Mouse (Mus musculus): ENCODE data around the gene Nr1h2.

The Nr1h2 gene

DNA sequence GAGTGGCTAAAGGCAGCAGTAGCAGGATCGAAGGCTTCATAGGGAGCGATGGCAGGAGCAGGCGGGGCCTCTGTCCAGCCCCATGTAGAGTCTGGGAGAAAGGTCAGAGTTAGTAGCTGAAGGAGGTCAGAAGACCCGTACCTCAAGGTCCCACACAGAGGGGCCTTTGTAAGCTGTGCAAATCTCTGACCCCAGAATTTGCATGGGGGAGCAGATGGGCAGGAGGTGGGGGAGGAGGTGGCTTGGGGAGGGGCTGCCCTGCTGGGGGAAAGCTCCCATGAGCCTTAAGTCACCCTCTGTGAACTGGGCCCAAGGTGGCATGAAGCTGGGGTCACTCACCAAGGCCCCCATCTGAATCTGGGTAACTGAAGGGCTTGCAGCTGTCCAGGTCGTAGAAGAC lies 24.2 kb downstream of the Nr1h2 start:
- DNase-seq (ENCODE audit: low read depth) = no peak

DNA sequence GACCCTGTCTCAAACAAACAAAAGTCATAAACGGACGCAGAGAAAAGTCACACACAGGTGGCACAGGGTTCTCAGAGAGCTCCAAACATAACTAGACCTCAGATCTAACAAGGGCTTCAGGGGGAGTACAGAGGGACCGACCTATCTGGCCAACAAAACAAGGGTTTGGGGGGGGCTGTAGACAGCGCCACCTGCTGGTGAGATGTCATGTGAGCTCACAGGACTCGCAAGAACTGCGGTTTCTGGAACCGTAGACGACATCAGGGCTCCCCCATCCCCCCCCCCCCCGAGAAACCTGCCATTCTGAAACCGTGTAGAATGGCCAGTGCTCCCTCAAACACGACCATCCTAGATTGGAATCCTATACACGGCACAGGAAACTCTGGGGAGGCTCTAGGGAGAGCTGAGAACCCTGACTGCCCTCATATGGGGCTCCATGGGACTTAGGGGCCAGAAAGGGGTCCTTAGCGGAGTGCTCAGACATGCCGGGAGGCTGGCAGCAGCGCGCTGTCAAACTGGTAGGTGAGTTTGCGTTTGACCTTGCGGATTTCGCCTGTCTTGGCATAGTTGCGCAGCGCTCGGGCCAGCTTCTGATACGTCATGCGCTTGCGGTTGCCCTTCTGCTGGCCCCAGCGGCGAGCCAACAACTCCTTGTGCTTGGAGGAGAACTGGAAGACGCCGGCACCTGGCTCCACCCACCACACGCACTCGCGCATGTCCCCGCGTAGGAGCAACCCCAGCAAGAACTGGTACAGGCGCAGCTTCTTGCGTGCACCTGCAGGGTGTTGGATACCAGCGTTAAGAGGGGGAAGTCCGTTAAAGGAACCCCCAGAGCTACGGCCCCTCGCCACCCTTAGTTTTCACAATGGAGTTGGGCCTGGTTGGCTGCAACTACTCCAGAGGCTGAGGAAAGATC lies 26.0 kb downstream of the Nr1h2 start:
- peak; percentile 73 for DNase-seq (ENCODE audit: low read depth)

DNA sequence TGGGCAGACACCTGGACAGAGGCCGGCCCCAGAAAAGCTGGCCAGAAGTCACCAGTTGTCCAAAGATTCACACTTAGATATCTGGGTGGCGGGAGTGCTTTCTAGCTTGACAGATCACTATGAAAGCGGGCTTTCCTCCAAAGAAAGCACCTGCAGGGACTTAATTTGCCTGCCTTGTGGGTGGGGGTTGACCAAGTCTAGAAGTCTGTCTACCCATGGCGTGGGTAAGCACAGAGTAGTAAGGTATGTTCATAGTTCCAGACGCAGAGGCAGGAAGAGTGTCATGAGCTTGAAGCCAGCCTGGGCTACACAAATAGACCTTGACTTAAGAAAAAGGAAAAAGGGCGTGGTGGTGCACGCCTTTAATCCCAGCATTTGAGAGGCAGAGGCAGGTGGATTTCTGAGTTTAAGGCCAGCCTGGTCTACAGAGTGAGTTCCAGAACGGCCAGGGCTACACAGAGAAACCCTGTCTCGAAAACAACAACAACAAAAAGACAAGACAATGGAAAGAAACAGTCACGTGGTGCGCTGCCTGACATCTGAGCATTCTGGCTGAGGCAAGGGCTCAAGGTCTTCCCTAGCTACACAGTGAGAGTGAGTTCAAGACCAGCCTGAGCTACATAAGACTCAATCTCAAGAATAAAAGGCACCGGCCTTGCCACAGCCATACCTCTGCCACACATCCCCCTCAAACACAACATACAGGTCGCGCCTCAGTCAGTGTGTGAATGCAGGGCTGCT lies 27.2 kb downstream of the Nr1h2 start:
- no peak for DNase-seq (ENCODE audit: low read depth)

DNA sequence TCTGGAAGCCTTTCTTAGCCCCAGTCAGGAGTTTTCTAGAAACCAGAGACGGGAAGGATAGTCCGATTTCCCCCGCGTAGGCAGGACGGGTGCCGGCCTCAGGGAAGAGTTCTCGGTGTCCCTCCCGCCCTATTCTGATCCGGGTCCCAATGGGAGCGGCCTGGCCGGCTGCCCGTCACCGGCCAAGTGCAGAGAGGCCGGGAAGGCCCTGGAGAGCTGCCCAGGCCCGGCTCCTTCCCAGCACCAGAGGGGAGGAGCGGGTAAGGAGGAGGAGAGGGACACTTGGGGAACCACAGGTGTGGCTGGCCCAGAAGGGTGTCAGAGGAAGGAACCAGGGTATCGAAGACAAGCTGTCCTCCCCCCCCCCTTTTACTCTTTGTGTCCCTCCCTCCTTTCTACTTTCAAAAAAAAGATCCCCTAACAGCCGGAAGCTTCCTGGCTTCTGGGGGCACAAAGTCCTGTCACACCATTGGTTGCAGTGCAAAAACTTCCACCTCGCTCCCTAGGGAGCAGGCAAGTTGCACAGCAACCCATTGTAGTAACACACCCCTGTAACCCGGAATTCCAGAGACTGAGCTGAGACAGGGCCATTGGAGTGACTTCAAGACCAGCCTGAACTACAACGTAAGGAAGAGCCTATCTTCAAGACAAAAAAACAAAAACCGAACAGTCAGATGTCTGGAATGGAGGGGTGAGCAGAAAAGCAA lies 28.5 kb downstream of the Nr1h2 start:
- DNase-seq (ENCODE audit: low read depth) = no peak

DNA sequence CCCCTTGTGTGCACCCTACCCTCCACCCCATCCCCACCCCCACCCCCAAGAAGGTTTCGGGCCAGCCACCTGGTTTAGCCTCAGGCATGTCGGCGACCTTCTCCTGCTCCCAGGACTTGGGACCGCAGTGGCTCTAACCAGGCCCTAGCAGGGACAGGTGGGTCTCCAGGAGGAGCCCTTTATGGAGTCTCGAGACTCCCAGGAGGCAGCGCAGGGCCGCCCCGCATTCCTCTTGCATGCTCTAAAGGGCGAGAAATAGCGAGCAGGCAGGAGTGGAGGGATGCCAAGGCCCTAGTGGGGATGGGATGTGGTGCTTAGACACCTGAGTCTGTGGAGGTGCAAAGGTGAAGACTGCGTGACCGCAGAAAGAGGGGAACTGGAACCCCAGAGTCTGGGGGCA lies 29.2 kb downstream of the Nr1h2 start, which contains the start of gene Mybpc2:
Gene Mybpc2, minus strand, starts transcription at position 155 of the 400 bp plus-strand sequence.
- no peak for DNase-seq (ENCODE audit: low read depth)

DNA sequence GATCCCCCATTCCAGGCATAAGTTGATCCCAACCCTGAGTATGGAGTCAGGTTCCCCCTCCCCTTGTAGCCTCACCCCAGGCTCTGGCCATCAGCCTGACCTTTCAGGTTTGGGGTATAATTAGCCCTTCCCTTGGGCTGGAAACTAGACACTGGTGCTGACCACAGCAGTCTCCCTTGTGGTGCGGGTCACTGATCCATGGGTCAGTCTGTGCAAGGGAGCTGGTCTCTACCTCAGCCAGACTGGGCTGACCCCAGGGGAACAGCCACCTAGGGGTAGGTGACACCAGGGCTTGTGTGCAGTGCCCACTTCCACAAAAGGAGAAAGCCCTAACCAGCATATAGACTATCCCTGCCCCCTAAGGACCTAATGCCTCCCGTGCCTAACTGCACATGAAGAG lies 30.7 kb downstream of the Nr1h2 start:
- no peak for DNase-seq (ENCODE audit: low read depth)

DNA sequence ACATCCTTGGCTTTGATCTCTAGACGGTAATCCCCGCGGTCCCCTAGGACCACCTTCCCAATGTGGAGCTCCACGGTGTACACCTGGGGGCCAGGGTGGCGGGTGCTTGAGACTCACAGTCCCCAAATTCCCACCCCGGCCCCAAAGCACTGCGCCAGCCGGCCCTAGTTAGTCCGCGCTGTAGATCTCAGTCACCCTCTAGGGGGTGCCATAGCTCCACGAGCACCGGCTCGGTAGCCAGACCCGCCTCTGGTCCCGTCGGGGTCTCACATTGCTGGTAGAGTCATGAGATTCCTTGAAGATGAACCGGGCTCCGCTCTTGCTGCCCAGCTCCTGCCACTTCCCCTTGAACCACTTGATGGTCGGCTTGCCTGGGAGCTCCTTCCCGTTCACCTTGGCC lies 32.0 kb downstream of the Nr1h2 start:
- DNase-seq (ENCODE audit: low read depth) = no peak

DNA sequence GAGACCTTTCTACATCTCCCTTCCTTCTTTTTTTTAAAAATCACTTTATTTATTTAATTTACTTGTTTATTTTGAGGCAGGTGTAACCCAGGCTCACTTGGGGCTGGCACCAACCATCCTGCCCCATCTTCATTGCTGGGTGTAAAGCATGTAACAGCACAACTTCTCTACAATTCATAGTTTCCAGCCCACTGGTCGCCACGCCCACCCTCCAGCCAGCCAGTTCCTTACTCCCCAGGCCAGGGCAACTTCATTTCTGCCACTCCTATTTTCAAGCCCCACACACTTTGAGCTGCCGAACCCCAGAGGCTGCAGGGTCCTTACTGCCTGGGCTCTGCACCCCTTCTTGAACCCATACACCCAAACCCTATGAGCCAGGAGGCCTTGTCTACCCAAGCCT lies 32.8 kb downstream of the Nr1h2 start:
- no peak for DNase-seq (ENCODE audit: low read depth)

DNA sequence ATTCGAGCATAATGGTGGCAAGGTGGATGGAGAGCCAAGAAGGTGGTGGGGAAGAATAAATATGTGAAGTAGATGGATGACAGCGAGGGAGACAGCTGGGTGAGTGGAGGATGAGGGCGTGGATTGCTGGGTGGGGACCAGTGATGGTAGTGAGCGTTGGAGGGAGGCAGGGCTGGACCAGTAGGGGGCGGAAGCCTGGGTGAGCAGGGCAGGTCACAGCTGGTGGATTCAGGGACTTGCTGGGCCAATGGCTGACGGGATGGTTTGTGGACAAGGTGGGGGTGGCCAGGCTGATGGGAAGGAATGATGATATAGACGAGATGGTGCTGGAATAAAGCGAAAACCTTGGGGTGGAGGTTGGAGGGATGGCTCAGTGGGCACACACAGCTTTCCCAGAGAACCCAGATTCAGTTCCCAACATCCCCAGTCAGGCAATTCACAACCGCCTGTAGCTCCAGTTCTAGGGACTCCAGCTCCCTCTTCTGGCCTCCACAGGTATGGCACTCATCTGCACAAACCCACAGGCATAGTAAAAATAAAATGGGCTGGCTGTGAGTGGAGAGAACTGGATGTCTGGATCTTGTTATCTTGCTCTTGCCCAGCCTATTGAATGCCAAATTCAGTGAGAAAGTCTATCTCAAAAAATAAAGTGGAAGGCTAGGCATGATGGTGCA lies 34.4 kb downstream of the Nr1h2 start:
- DNase-seq (ENCODE audit: low read depth) = no peak

DNA sequence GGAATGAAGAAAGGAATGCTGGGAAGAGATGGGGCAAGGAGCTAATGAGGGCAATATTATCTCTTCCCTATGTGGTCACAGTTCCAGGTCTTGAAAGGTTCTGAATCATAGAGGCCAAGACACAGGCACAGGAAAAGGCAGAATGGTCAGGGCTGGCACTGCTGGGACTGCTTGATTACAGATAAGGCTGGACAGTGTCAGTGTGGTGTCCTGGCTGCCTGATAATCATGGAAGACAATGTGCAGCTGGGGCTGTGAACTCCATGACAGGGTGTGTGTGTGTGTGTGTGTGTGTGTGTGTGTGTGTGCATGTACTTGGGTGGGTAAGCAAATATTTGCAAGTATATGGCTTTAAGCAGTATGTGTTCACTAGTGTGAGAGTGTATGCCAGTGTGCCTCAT lies 46.3 kb downstream of the Nr1h2 start:
- no peak for DNase-seq (ENCODE audit: low read depth)

DNA sequence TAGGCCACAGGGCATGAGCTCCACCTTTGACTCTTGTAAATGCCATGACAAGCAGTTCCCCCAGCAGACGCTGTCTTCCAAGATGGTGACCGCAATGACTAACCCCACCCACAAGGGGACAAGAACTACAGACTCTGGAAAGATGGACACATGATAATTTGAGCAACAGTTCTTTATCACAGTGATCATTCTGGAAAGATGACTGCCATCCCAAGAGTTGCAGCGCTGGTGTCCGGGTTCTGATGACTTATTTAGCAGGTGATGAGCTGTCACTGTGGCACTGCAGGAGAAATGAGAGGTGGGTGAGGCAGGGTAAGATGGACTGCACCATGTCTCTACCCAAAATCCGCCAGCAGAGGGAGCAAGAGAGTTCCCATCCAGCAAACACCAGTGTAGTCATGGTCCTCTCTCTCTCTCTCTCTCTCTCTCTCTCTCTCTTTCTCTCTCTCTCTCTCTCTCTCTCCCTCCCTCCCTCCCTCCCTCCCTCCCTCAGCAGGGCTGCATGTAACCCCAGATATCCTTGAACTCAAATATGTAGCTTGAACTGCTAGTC lies 52.1 kb downstream of the Nr1h2 start:
- peak; percentile 50 for DNase-seq (ENCODE audit: low read depth)

DNA sequence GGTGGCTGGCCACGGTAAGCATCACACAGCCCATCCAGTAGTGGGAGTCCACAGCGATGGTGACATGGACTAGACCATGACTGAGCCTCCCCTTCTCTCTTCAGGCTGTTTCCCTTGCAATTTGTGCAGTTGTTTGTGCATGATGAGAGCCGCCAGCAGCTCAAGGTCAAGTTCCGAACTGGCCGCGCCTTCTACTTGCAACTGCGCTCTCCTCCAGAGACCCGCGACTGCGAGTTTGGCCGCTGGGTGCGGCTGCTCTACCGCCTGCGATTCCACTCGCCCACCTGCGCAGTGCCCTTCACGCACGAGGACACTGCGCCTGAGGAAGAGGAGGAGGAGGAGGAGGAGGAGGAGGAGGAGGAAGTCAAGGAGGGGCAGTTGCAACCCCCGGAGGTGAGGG lies 53.7 kb downstream of the Nr1h2 start:
- DNase-seq (ENCODE audit: low read depth) = no peak
